Mouse (Mus musculus) G1E (cell line): ENCODE data around the gene Zfp398. TPM values are rescaled to one million over a fixed set of nuclear protein-coding genes. Genes with fewer than 3 reads are reported as not detected.

Experiments used
- ATAC-seq: 2 replicates; pipeline ENCODE4 v1.8.0; 2016; ENCODE audit warnings: mild to moderate bottlenecking; ENCODE audit not compliant: insufficient number of reproducible peaks, poor library complexity, low FRiP score, severe bottlenecking; ENCODE audit errors: extremely low read depth
- DNase-seq: peaks from one replicate; pipeline ENCODE4 v3.0.0; 2012; ENCODE audit warnings: low spot score
- H3K27me3 ChIP-seq: 2 replicates; pipeline ENCODE4 v1.6.1; 2012; ENCODE audit warnings: mild to moderate bottlenecking, low read length, inconsistent platforms; ENCODE audit not compliant: insufficient read depth
- H3K36me3 ChIP-seq: replicated peaks from 2 replicates; pipeline ENCODE3; 2012; ENCODE audit warnings: mild to moderate bottlenecking, inconsistent platforms
- H3K4me1 ChIP-seq: 2 replicates; pipeline ENCODE4 v1.6.1; 2012; ENCODE audit warnings: low read depth, low read length, inconsistent platforms, mixed read lengths; ENCODE audit not compliant: insufficient read depth
- H3K4me3 ChIP-seq: 2 replicates; pipeline ENCODE4 v1.5.1; 2012; ENCODE audit warnings: low read depth, mild to moderate bottlenecking, inconsistent platforms, low read length, moderate library complexity, mixed read lengths
- H3K9me3 ChIP-seq: replicated peaks from 2 replicates; pipeline ENCODE4 v1.6.1; 2012; ENCODE audit warnings: inconsistent platforms
- CTCF ChIP-seq: IDR thresholded peaks from 2 replicates; pipeline ENCODE4 v1.5.1; 2012; ENCODE audit warnings: low read depth, low read length, inconsistent platforms, mixed read lengths
- GATA1 ChIP-seq: IDR thresholded peaks from 2 replicates; pipeline ENCODE4 v1.6.1; 2012; ENCODE audit warnings: borderline replicate concordance, low read length, inconsistent platforms, mixed read lengths
- GATA2 ChIP-seq: IDR thresholded peaks from 2 replicates; pipeline ENCODE4 v1.6.1; 2012; ENCODE audit warnings: low read depth, low read length, inconsistent platforms, borderline replicate concordance
- POLR2AphosphoS5 ChIP-seq: IDR thresholded peaks from 2 replicates; pipeline ENCODE4 v1.6.1; 2012; ENCODE audit warnings: low read depth, low read length, inconsistent platforms; ENCODE audit not compliant: insufficient replicate concordance
- TAL1 ChIP-seq: conservative IDR thresholded peaks from 2 replicates; pipeline ENCODE4 v1.6.1; 2012; ENCODE audit warnings: low read depth, low read length, inconsistent platforms, mixed read lengths
- polyA plus RNA-seq: library from polyadenylated mRNA; stranded (reverse); fragments of >175 nt; gene quantifications from 2 replicates; pipeline ENCODE4 v1.2.3, GENCODE M21; 2012
- total RNA-seq, 2 experiments: library from RNA; stranded (forward) in 1 of 2; stranded (reverse) in 1 of 2; fragments of 200-1000 nt in 1 of 2; fragments of >200 nt in 1 of 2; fragmentation: Nextera tagmentation in 1 of 2; gene quantifications; 2 replicates each; pipeline ENCODE4 v1.2.3; 2014 to 2017

The Zfp398 gene
- total and polyA plus RNA-seq, 3 experiments: 4.6 to 27.5 (median 15.7) TPM

DNA sequence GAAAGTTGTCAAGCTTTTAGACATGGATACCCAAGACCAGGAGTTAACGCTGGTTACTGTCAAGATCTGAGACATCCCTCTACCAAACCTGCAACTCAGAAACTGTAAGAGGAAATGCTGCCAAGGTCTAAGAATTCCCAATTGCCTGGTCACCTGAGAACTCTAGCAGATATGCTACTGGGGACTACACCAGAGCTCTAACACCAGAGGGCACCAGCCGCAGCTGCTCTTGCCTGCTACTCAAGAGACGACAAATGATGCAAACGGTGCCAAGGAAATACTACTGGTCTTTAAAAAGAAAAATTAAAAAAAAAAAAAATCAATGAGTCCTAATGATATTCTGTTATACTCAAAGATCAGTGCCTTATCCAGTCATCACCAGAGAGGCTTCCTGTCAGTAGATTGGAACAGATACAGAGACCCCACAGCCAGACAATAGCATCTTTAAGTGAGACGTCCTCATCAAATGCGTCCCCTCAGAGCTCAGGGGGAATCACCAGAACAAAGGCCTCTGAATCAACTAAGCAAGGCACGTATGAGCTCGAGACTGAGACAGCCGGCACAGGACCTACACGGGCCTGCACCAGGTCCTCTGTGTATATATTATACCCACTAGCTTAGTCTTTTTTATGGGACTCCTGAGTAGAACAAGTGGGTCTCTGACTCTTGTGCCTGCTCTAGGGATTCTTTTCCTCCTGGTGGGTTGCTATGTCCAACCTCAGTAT lies 41.2 kb upstream of the Zfp398 start:
- DNase-seq: no peak
- TF ChIP-seq GATA2 (no peak), GATA1 (no peak), TAL1 (no peak), CTCF (no peak), POLR2AphosphoS5 (no peak)
- Histone ChIP-seq H3K36me3 (peaks cover 50% of the 10 kb centered on the region), H3K9me3 (no peaks in the 10 kb centered on the region), H3K4me3 (no peak overlapping the region), H3K27me3 (no peaks in the 10 kb centered on the region), H3K4me1 (0 out of 2 replicates have a peak, but pooled peaks cover 3% of the 10 kb centered on the region)
- ATAC-seq: no peak

- no peaks in the 10 kb centered on the region for H3K27me3 ChIP-seq
- ATAC-seq (peak; percentile 28; the same call in 1 of the 2 replicates), DNase-seq (peak; percentile 35)
- no peak overlapping the region for H3K4me3 ChIP-seq
- TF ChIP-seq POLR2AphosphoS5 (no peak), GATA2 (no peak), TAL1 (no peak), GATA1 (no peak), CTCF (peak; percentile 71)
- H3K4me1 ChIP-seq: no peaks in the 10 kb centered on the region
- H3K36me3 ChIP-seq: peaks cover 96% of the 10 kb centered on the region
- no peaks in the 10 kb centered on the region for H3K9me3 ChIP-seq
These were observed 36.4 kb upstream of the Zfp398 start for GRCm38 (mm10) chr6:47799079-47799478.

- Histone ChIP-seq H3K36me3 (peaks cover 92% of the 10 kb centered on the region), H3K4me3 (no peak overlapping the region), H3K9me3 (no peaks in the 10 kb centered on the region), H3K4me1 (peaks cover 9% of the 10 kb centered on the region; the same call in 1 of the 2 replicates), H3K27me3 (no peaks in the 10 kb centered on the region)
- ATAC-seq (no peak), DNase-seq (no peak)
- TF ChIP-seq POLR2AphosphoS5: no peak
- no peak for TF ChIP-seq GATA2
These were observed 29.9 kb upstream of the Zfp398 start for GRCm38 (mm10) chr6:47805520-47805919.

DNA sequence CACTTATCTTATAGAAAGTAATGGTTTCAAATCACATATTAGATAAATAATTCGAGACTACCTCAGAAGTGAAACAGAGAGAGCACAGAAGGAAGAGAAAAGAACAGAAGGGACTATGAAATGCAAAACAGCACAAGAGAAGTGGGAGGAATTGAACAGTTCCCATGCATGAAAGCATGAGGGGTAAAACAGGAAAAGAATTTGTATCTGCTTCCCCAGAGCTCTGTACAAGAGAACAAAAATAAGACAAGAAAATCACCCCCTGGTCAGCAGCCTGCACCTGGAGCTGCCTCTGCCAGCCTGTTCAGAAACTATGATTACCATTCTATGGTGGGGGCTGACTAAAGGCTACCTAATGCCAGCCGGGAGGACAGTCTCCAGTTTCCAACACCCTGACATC lies 28.0 kb upstream of the Zfp398 start:
- peaks cover 25% of the 10 kb centered on the region for H3K4me1 ChIP-seq
- no peak for ATAC-seq
- no peaks in the 10 kb centered on the region for H3K9me3 ChIP-seq

DNA sequence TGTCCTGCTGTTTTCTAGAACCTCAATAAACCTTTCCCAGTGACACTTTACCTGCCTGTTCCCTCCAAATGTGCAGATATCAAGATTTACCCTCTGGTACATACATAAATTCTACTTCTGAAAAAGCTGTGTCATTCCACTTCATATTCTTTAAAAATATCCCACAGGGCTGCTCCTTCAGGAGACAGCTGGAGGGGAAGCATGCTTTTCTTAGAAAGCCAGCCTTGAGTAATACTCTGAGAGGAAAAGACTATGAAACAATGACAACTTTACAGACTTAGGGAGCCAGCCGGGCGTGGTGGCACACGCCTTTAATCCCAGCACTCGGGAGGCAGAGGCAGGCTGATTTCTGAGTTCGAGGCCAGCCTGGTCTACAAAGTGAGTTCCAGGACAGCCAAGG lies 26.9 kb upstream of the Zfp398 start:
- DNase-seq: no peak
- Histone ChIP-seq H3K9me3 (no peaks in the 10 kb centered on the region), H3K4me3 (no peak overlapping the region), H3K27me3 (no peaks in the 10 kb centered on the region), H3K36me3 (peaks cover 68% of the 10 kb centered on the region), H3K4me1 (peaks cover 25% of the 10 kb centered on the region)
- TF ChIP-seq POLR2AphosphoS5 (no peak), CTCF (no peak), TAL1 (no peak), GATA2 (no peak), GATA1 (no peak)
- ATAC-seq: no peak

More for the DNA sequence above, 28.0 kb upstream of the Zfp398 start:
- no peak for TF ChIP-seq CTCF
- no peak for TF ChIP-seq TAL1
- TF ChIP-seq POLR2AphosphoS5: no peak
- no peak for TF ChIP-seq GATA1
- TF ChIP-seq GATA2: no peak
- DNase-seq: no peak
- Histone ChIP-seq H3K4me3 (no peak overlapping the region), H3K27me3 (no peaks in the 10 kb centered on the region), H3K36me3 (peaks cover 80% of the 10 kb centered on the region)

GRCm38 (mm10) chr6:47809053-47809452 lies 26.4 kb upstream of the Zfp398 start:
- Histone ChIP-seq H3K9me3 (no peaks in the 10 kb centered on the region), H3K4me3 (no peak overlapping the region), H3K36me3 (peaks cover 63% of the 10 kb centered on the region), H3K27me3 (no peaks in the 10 kb centered on the region), H3K4me1 (peaks cover 25% of the 10 kb centered on the region)
- DNase-seq (no peak), ATAC-seq (no peak)
- no peak for TF ChIP-seq TAL1
- no peak for TF ChIP-seq GATA2
- no peak for TF ChIP-seq GATA1
- TF ChIP-seq CTCF: no peak
- TF ChIP-seq POLR2AphosphoS5: no peak

DNA sequence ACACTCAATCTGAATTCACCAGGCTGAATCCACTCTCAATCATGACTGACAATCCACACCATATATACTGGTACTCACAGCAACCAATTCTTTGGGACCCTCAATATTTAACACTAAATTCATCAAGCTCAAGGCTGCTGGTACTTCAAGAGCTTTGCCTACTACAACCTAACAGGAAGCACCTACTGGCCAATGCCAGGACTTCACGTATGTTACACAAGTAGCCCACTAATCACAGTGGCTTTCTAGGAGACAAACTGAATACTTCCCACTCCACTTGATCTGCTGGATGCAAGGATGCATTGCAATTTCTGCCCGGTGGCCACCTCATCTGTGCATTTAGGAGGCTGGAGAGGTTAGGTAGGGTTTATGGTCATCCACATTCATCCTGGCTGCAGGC lies 25.3 kb upstream of the Zfp398 start:
- H3K9me3 ChIP-seq: no peaks in the 10 kb centered on the region
- H3K4me3 ChIP-seq: no peak overlapping the region
- DNase-seq (no peak), ATAC-seq (no peak)
- H3K36me3 ChIP-seq: peaks cover 52% of the 10 kb centered on the region
- H3K4me1 ChIP-seq: peaks cover 25% of the 10 kb centered on the region
- TF ChIP-seq TAL1 (no peak), GATA1 (no peak), GATA2 (no peak), CTCF (no peak), POLR2AphosphoS5 (no peak)
- no peaks in the 10 kb centered on the region for H3K27me3 ChIP-seq
